Mouse (Mus musculus) ES-E14 (cell line): ENCODE data around the gene Klk1b4.
"Not testable (repeated sequence)": the region's sequence is repeated elsewhere in the genome, so short reads cannot be mapped to it uniquely, and the experiment has no call there.

Experiments
- CHD2 ChIP-seq: IDR thresholded peaks from 2 replicates; pipeline ENCODE4 v1.6.1; 2014; ENCODE audit warnings: mild to moderate bottlenecking, low read depth, low read length, inconsistent platforms
- HCFC1 ChIP-seq: IDR thresholded peaks from 2 replicates; pipeline ENCODE4 v1.6.1; 2012; ENCODE audit warnings: low read length, inconsistent platforms, borderline replicate concordance; ENCODE audit not compliant: insufficient read depth
- MAFK ChIP-seq: IDR thresholded peaks from 2 replicates; pipeline ENCODE4 v1.6.1; 2014; ENCODE audit warnings: mild to moderate bottlenecking, low read depth, low read length, inconsistent platforms; ENCODE audit not compliant: insufficient read depth
- ZC3H11A ChIP-seq: IDR thresholded peaks from 2 replicates; pipeline ENCODE4 v1.6.1; 2012; ENCODE audit warnings: low read depth, mild to moderate bottlenecking, inconsistent platforms, low read length, borderline replicate concordance

GRCm38 (mm10) chr7:44250732-44251275, 43.6 kb downstream of the Klk1b4 start:
- TF ChIP-seq HCFC1, MAFK, ZC3H11A, CHD2: not testable (repeated sequence)
